ENCODE assay signal across 12 mouse cellular contexts in the genomic region with DNA sequence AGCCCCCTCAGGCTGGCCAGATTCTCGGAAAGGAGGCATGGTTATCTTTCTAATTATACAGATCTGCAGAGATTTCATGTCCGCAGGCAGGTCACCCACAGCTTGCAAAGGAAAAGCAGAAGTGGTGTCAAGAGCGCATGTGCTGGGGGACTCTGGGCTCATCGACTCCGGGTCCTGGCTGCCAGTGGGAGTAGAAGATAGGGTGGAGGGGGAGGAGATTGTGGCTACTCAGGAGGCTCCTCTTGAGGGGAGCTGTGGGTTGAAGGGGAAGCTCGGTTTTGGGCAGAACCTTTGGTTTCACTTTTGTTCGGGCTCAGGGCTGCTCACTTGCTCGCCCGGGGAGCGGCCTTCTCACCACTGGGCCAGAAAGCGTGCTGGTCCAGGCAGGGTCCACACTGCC.
DNase-seq lines count a peak whose midpoint lies in the region; ATAC-seq and TF ChIP-seq lines count a peak whose summit lies in the region.
"Had no signal": no experiment of that assay in that cellular context is flagged by ENCODE, and none has a peak within 500 bp of the region (broad histone marks: within the 10 kb centered on the region; RNA-seq: fewer than 3 reads in every experiment).

No protein-coding gene starts in this region.

- no peaks in the 10 kb centered on the region for H3K79me2 ChIP-seq in liver, adult 2 months (ENCODE audit: control insufficient read depth, insufficient read depth, low read length)

- H3K4me1 ChIP-seq in G1E (ENCODE audit: insufficient read depth, low read depth, low read length) = peaks cover 10% of the 10 kb centered on the region
- no peaks in the 10 kb centered on the region for H3K4me1 ChIP-seq in liver, adult 2 months (ENCODE audit: control insufficient read depth, insufficient read depth, low read length)
- H3K4me1 ChIP-seq in hindbrain, embryonic 16.5 days (ENCODE audit: control insufficient read depth, insufficient read depth, low read depth, low read length) = no peaks in the 10 kb centered on the region
- no peaks in the 10 kb centered on the region for H3K4me1 ChIP-seq in hindbrain, embryonic 13.5 days (replicated peaks)
- H3K4me1 ChIP-seq: embryonic facial prominence, embryonic 13.5 days had no signal

- no peak for TF ChIP-seq POLR2A in liver, adult 2 months (IDR thresholded peaks at IDR 0.05; ENCODE audit: extremely low read depth, insufficient read depth, low read length)

- no peak overlapping the region for H3K9ac ChIP-seq in liver, adult 2 months (ENCODE audit: low read depth, low read length)
- no peak overlapping the region for H3K9ac ChIP-seq in hindbrain, embryonic 16.5 days (ENCODE audit: low read depth, low read length)
- H3K9ac ChIP-seq in hindbrain, embryonic 13.5 days = no peak overlapping the region
- H3K9ac ChIP-seq: embryonic facial prominence, embryonic 13.5 days had no signal

- peak; percentile 75 for DNase-seq in CD4-positive helper T cell, adult 2 months (ENCODE audit: low read depth, low spot score)
- DNase-seq in G1E (ENCODE audit: low spot score) = peak; percentile 71
- peak; percentile 10 for DNase-seq in liver, adult 2 months (ENCODE audit: extremely low read depth, low read depth, low spot score)
- DNase-seq in naive thymus-derived CD4-positive, alpha-beta T cell, adult 2 months (ENCODE audit: low read depth) = peak; percentile 71
- DNase-seq in MN1 (ENCODE audit: low spot score) = no peak
- DNase-seq: heart, postnatal 14 days; right cerebral cortex, postnatal 14 days had no signal

- peak overlapping the region; percentile 72 for H3K4me3 ChIP-seq in G1E (ENCODE audit: low read depth, low read length)
- no peak overlapping the region; the same call in 1 of the 2 replicates for H3K4me3 ChIP-seq in liver, adult 2 months (ENCODE audit: insufficient read depth, low read depth, low read length)
- no peak overlapping the region for H3K4me3 ChIP-seq in hindbrain, embryonic 16.5 days (ENCODE audit: low read length)
- H3K4me3 ChIP-seq in hindbrain, embryonic 13.5 days = no peak overlapping the region
- H3K4me3 ChIP-seq: embryonic facial prominence, embryonic 13.5 days had no signal

- ATAC-seq in G1E (ENCODE audit: extremely low read depth, insufficient number of reproducible peaks, low FRiP score, poor library complexity, severe bottlenecking) = peak; percentile 75
- no peak for ATAC-seq in hindbrain, embryonic 16.5 days
- no peak for ATAC-seq in hindbrain, embryonic 13.5 days (ENCODE audit: low FRiP score)
- ATAC-seq: lung, postnatal 0 days had no signal

- peaks cover 17% of the 10 kb centered on the region for H3K9me3 ChIP-seq in G1E (replicated peaks)
- no peaks in the 10 kb centered on the region for H3K9me3 ChIP-seq in hindbrain, embryonic 16.5 days (ENCODE audit: control insufficient read depth, low read length)
- H3K9me3 ChIP-seq in hindbrain, embryonic 13.5 days = no peaks in the 10 kb centered on the region

- no peak overlapping the region for H3K27ac ChIP-seq in liver, adult 2 months (replicated peaks; ENCODE audit: insufficient read depth, low read depth, low read length)
- no peak overlapping the region for H3K27ac ChIP-seq in hindbrain, embryonic 16.5 days (ENCODE audit: low read depth, low read length)
- no peak overlapping the region for H3K27ac ChIP-seq in hindbrain, embryonic 13.5 days
- H3K27ac ChIP-seq: embryonic facial prominence, embryonic 13.5 days; kidney, postnatal 0 days had no signal

- TF ChIP-seq CTCF in G1E (IDR thresholded peaks at IDR 0.05; ENCODE audit: low read depth, low read length) = no peak
- TF ChIP-seq CTCF in liver, adult 2 months (IDR thresholded peaks at IDR 0.05; ENCODE audit: low read depth, low read length) = no peak

- WGBS in liver, adult 2 months = 86% methylated on average over 11 of the region's 11 CpGs
- whole genome bisulfite sequencing in hindbrain, embryonic 16.5 days = 91% methylated on average over 11 of the region's 11 CpGs
- WGBS in hindbrain, embryonic 13.5 days = 94% methylated on average over 11 of the region's 11 CpGs

- no peak overlapping the region for H3K4me2 ChIP-seq in hindbrain, embryonic 16.5 days (ENCODE audit: low read length)
- H3K4me2 ChIP-seq in hindbrain, embryonic 13.5 days = no peak overlapping the region
- H3K4me2 ChIP-seq: embryonic facial prominence, embryonic 13.5 days had no signal

- H3K27me3 ChIP-seq in G1E (ENCODE audit: insufficient read depth, low read length) = peaks cover 8% of the 10 kb centered on the region
- H3K27me3 ChIP-seq in liver, adult 2 months (ENCODE audit: control insufficient read depth, insufficient read depth, low read length) = no peaks in the 10 kb centered on the region; the same call in 1 of the 2 replicates
- no peaks in the 10 kb centered on the region for H3K27me3 ChIP-seq in hindbrain, embryonic 16.5 days (replicated peaks; ENCODE audit: control insufficient read depth, insufficient read depth, low read length)
- no peaks in the 10 kb centered on the region for H3K27me3 ChIP-seq in hindbrain, embryonic 13.5 days
- H3K27me3 ChIP-seq: embryonic facial prominence, embryonic 13.5 days had no signal

- no peaks in the 10 kb centered on the region for H3K36me3 ChIP-seq in G1E (replicated peaks)
- H3K36me3 ChIP-seq in liver, adult 2 months (ENCODE audit: control insufficient read depth, insufficient read depth, low read length) = no peaks in the 10 kb centered on the region
- no peaks in the 10 kb centered on the region for H3K36me3 ChIP-seq in hindbrain, embryonic 16.5 days (ENCODE audit: control insufficient read depth, insufficient read depth, low read length)
- no peaks in the 10 kb centered on the region for H3K36me3 ChIP-seq in hindbrain, embryonic 13.5 days
- H3K36me3 ChIP-seq: embryonic facial prominence, embryonic 13.5 days had no signal
